Mouse (Mus musculus): ENCODE results near the gene Tmem267. TPM values are rescaled to one million over a fixed set of nuclear protein-coding genes. Genes with fewer than 3 reads are reported as not detected.

Gene Tmem267
- 2.3 TPM for polyA plus RNA-seq (2017; shearing (Covaris generic))

DNA sequence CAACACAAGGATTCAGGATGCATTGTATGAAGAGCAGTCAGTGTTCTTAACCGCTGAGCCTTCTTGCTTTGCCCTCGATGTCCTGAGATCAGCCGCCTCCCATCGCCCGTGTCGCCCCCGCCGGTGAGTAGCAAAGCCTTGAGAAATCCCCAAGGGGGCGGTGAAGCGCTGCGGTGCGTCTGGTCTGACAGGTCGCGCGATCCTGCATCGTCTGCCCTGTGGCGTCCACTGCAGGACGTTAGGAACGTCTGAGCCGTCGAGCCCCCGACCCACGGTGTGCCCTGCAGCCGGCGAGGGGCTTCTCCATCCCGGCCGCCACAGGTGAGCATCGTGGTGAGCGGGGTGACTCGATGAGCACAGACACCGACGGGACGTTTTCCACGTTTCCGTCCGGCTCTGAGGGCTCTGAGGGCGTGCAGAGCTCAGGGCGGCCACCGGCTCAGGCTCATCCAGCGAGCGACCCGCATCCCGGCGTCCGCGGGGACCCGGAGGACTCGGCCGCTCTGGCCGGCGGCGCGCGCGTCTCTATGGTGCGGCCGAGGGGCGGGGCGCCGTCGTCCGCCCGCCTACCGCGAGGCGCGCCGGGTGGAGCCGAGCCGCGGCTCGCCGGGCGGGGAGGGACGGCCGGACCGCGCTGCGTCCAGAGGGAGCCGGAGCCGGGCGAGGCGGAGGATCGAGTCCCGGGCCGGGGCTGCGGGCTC lies at the start of gene Tmem267, which contains the start of gene 3110070M22Rik:
TSS of gene Tmem267 (plus strand) at position 160 of the 701 bp plus-strand sequence.
TSS of gene 3110070M22Rik (minus strand) at position 504 of the 701 bp plus-strand sequence.

GRCm38 (mm10) chr13:119462596-119463560 lies 25.0 kb upstream of the Tmem267 start, which contains the start of gene 4833420G17Rik:
TSS of gene 4833420G17Rik (plus strand) at chr13:119462768.

DNA sequence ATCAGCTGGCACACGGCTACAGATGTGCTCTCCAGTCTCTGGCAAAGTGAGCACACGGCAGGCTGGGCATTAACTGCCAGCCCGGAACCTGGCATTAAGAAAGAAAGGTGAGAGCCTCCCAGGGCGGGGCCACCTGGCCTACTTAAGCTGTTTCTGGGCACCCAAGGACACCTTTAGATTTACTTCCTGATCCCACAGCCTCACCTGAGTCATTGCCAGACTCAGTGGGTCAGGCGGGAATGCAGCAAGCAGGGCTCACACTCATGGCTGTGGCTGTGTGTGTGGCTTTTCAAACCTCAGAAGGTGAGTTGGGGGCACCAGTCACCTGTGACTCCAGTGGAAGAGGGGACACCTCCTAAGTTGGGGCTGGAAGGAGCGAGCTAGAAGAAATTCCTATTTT lies 135.8 kb downstream of the Tmem267 start, which contains the start of gene Ccl28:
TSS of gene Ccl28 (plus strand) at position 186 of the 400 bp plus-strand sequence.

Other genes starting within 250 kb of the Tmem267 start
- gene Paip1, start 59.4 kb upstream of the Tmem267 start, polyA plus RNA-seq (2017; shearing (Covaris generic)), result 5.5 TPM
- gene 4833420G17Rik, start 25.3 kb upstream of the Tmem267 start, polyA plus RNA-seq (2017; shearing (Covaris generic)), result 123 TPM
- 0.51 TPM for gene 3110070M22Rik, start 344 bp downstream of the Tmem267 start, polyA plus RNA-seq (2017; shearing (Covaris generic))
- not detected for gene Ccl28, start 135.8 kb downstream of the Tmem267 start, polyA plus RNA-seq (2017; shearing (Covaris generic))
- 47.3 TPM for gene Hmgcs1, start 202.3 kb downstream of the Tmem267 start, polyA plus RNA-seq (2017; shearing (Covaris generic))

Data from inflammation-experienced regulatory T-cells, adult 16 weeks (primary cell).